Mouse (Mus musculus): ENCODE measurements at regions not wholly inside any gene's neighbourhood (a gene's known extent, or its start where the extent isn't known, plus 50 kb on each side); places are given as distances from the start of the nearest gene placed in this dataset.

- Histone ChIP-seq H3K27me3 (no peaks in the 10 kb centered on the region), H3K9me3 (no peaks in the 10 kb centered on the region), H3K4me3 (no peak overlapping the region), H3K36me3 (no peaks in the 10 kb centered on the region), H3K4me2 (no peak overlapping the region), H3K9ac (no peak overlapping the region), H3K4me1 (replicated peaks) (0 out of 2 replicates have a peak, but pooled peaks cover 3% of the 10 kb centered on the region), H3K27ac (replicated peaks) (no peak overlapping the region)
- no peak for ATAC-seq (ENCODE audit: low read depth)
- 70% methylated on average over 2 of the region's 2 CpGs for WGBS
These were observed 1131.4 kb upstream of the Flrt2 start for GRCm38 (mm10) chr12:94560374-94561194.

GRCm38 (mm10) chr12:94574981-94575380 is 1117.0 kb upstream of the Flrt2 start:
- no peak overlapping the region for H3K27ac ChIP-seq (replicated peaks)
- no peaks in the 10 kb centered on the region for H3K36me3 ChIP-seq
- ATAC-seq (ENCODE audit: low read depth), result no peak
- H3K4me1 ChIP-seq (replicated peaks), result no peaks in the 10 kb centered on the region
- H3K27me3 ChIP-seq, result no peaks in the 10 kb centered on the region
- H3K4me3 ChIP-seq, result no peak overlapping the region
- no peak overlapping the region for H3K9ac ChIP-seq
- WGBS, result 60% methylated on average over 2 of the region's 2 CpGs
- H3K9me3 ChIP-seq, result no peaks in the 10 kb centered on the region
- no peak overlapping the region for H3K4me2 ChIP-seq

- WGBS, result 32% methylated on average over 4 of the region's 4 CpGs
- H3K27me3 ChIP-seq, result no peaks in the 10 kb centered on the region
- no peaks in the 10 kb centered on the region for H3K4me1 ChIP-seq (replicated peaks)
- H3K9me3 ChIP-seq, result no peaks in the 10 kb centered on the region
- H3K9ac ChIP-seq, result no peak overlapping the region
- no peak for ATAC-seq (ENCODE audit: low read depth)
- H3K27ac ChIP-seq (replicated peaks), result no peak overlapping the region
- no peak overlapping the region for H3K4me2 ChIP-seq
- no peaks in the 10 kb centered on the region for H3K36me3 ChIP-seq
- no peak overlapping the region for H3K4me3 ChIP-seq
These were observed 1111.7 kb upstream of the Flrt2 start for GRCm38 (mm10) chr12:94580345-94580744.

- WGBS, result 75% methylated on average over 1 of the region's 1 CpGs
- Histone ChIP-seq H3K4me3 (no peak overlapping the region), H3K36me3 (no peaks in the 10 kb centered on the region), H3K4me2 (no peak overlapping the region), H3K27ac (replicated peaks) (no peak overlapping the region), H3K9ac (no peak overlapping the region), H3K9me3 (no peaks in the 10 kb centered on the region), H3K4me1 (replicated peaks) (no peaks in the 10 kb centered on the region), H3K27me3 (no peaks in the 10 kb centered on the region)
- no peak for ATAC-seq (ENCODE audit: low read depth)
These were observed 1107.7 kb upstream of the Flrt2 start for GRCm38 (mm10) chr12:94584309-94584708.

GRCm38 (mm10) chr12:94587031-94587430 is 1105.0 kb upstream of the Flrt2 start:
- no peak overlapping the region for H3K27ac ChIP-seq (replicated peaks)
- H3K4me3 ChIP-seq, result no peak overlapping the region
- no peaks in the 10 kb centered on the region for H3K27me3 ChIP-seq
- H3K4me2 ChIP-seq, result no peak overlapping the region
- no peaks in the 10 kb centered on the region for H3K4me1 ChIP-seq (replicated peaks)
- ATAC-seq (ENCODE audit: low read depth), result no peak
- WGBS, result 46% methylated on average over 4 of the region's 4 CpGs
- no peaks in the 10 kb centered on the region for H3K36me3 ChIP-seq
- no peaks in the 10 kb centered on the region for H3K9me3 ChIP-seq
- H3K9ac ChIP-seq, result no peak overlapping the region

GRCm38 (mm10) chr12:94588599-94588998 is 1103.4 kb upstream of the Flrt2 start:
- no peaks in the 10 kb centered on the region for H3K36me3 ChIP-seq
- no peak for ATAC-seq (ENCODE audit: low read depth)
- no peaks in the 10 kb centered on the region for H3K4me1 ChIP-seq (replicated peaks)
- no peak overlapping the region for H3K4me2 ChIP-seq
- no peak overlapping the region for H3K9ac ChIP-seq
- H3K9me3 ChIP-seq, result no peaks in the 10 kb centered on the region
- no peak overlapping the region for H3K27ac ChIP-seq (replicated peaks)
- WGBS, result 72% methylated on average over 4 of the region's 4 CpGs
- H3K4me3 ChIP-seq, result no peak overlapping the region
- no peaks in the 10 kb centered on the region for H3K27me3 ChIP-seq

GRCm38 (mm10) chr12:94589033-94589432 is 1103.0 kb upstream of the Flrt2 start:
- H3K36me3 ChIP-seq, result no peaks in the 10 kb centered on the region
- no peaks in the 10 kb centered on the region for H3K27me3 ChIP-seq
- H3K4me3 ChIP-seq, result no peak overlapping the region
- H3K4me1 ChIP-seq (replicated peaks), result no peaks in the 10 kb centered on the region
- WGBS, result 73% methylated on average over 4 of the region's 4 CpGs
- no peak overlapping the region for H3K4me2 ChIP-seq
- no peaks in the 10 kb centered on the region for H3K9me3 ChIP-seq
- no peak overlapping the region for H3K9ac ChIP-seq
- no peak overlapping the region for H3K27ac ChIP-seq (replicated peaks)
- no peak for ATAC-seq (ENCODE audit: low read depth)

GRCm38 (mm10) chr12:94605566-94605965 is 1086.5 kb upstream of the Flrt2 start:
- H3K9me3 ChIP-seq, result no peaks in the 10 kb centered on the region
- no peak overlapping the region for H3K4me3 ChIP-seq
- H3K4me1 ChIP-seq (replicated peaks), result no peaks in the 10 kb centered on the region
- H3K27me3 ChIP-seq, result no peaks in the 10 kb centered on the region
- no peak overlapping the region for H3K4me2 ChIP-seq
- 84% methylated on average over 1 of the region's 1 CpGs for WGBS
- no peak overlapping the region for H3K27ac ChIP-seq (replicated peaks)
- H3K9ac ChIP-seq, result no peak overlapping the region
- H3K36me3 ChIP-seq, result no peaks in the 10 kb centered on the region
- no peak for ATAC-seq (ENCODE audit: low read depth)

GRCm38 (mm10) chr12:94636555-94636954 is 1055.5 kb upstream of the Flrt2 start:
- Histone ChIP-seq H3K9ac (no peak overlapping the region), H3K4me2 (no peak overlapping the region), H3K4me3 (no peak overlapping the region), H3K4me1 (replicated peaks) (no peaks in the 10 kb centered on the region), H3K36me3 (no peaks in the 10 kb centered on the region), H3K27me3 (no peaks in the 10 kb centered on the region), H3K9me3 (no peaks in the 10 kb centered on the region), H3K27ac (replicated peaks) (no peak overlapping the region)
- 16% methylated on average over 1 of the region's 1 CpGs for whole genome bisulfite sequencing
- ATAC-seq (ENCODE audit: low read depth), result no peak

- H3K4me1 ChIP-seq (replicated peaks), result no peaks in the 10 kb centered on the region
- H3K4me3 ChIP-seq, result no peak overlapping the region
- H3K4me2 ChIP-seq, result no peak overlapping the region
- H3K9me3 ChIP-seq, result no peaks in the 10 kb centered on the region
- ATAC-seq (ENCODE audit: low read depth), result no peak
- H3K27ac ChIP-seq (replicated peaks), result no peak overlapping the region
- no peaks in the 10 kb centered on the region for H3K36me3 ChIP-seq
- H3K9ac ChIP-seq, result no peak overlapping the region
- H3K27me3 ChIP-seq, result no peaks in the 10 kb centered on the region
- WGBS, result 79% methylated on average over 4 of the region's 4 CpGs
These were observed 1051.9 kb upstream of the Flrt2 start for GRCm38 (mm10) chr12:94640153-94640552.

- no peaks in the 10 kb centered on the region for H3K9me3 ChIP-seq
- H3K4me2 ChIP-seq, result no peak overlapping the region
- no peaks in the 10 kb centered on the region for H3K4me1 ChIP-seq (replicated peaks)
- ATAC-seq (ENCODE audit: low read depth), result no peak
- no peaks in the 10 kb centered on the region for H3K27me3 ChIP-seq
- 62% methylated on average over 2 of the region's 2 CpGs for WGBS
- H3K27ac ChIP-seq (replicated peaks), result no peak overlapping the region
- H3K4me3 ChIP-seq, result no peak overlapping the region
- no peak overlapping the region for H3K9ac ChIP-seq
- H3K36me3 ChIP-seq, result no peaks in the 10 kb centered on the region
These were observed 1046.7 kb upstream of the Flrt2 start for GRCm38 (mm10) chr12:94645302-94645701.

GRCm38 (mm10) chr12:94670035-94670434 is 1022.0 kb upstream of the Flrt2 start:
- H3K4me1 ChIP-seq (replicated peaks), result no peaks in the 10 kb centered on the region
- no peak for ATAC-seq (ENCODE audit: low read depth)
- no peak overlapping the region for H3K4me2 ChIP-seq
- no peaks in the 10 kb centered on the region for H3K27me3 ChIP-seq
- H3K36me3 ChIP-seq, result no peaks in the 10 kb centered on the region
- H3K4me3 ChIP-seq, result no peak overlapping the region
- no peaks in the 10 kb centered on the region for H3K9me3 ChIP-seq
- H3K27ac ChIP-seq (replicated peaks), result no peak overlapping the region
- 90% methylated on average over 1 of the region's 1 CpGs for WGBS
- H3K9ac ChIP-seq, result no peak overlapping the region

- H3K9me3 ChIP-seq, result no peaks in the 10 kb centered on the region
- no peaks in the 10 kb centered on the region for H3K4me1 ChIP-seq (replicated peaks)
- H3K27ac ChIP-seq (replicated peaks), result no peak overlapping the region
- no peak overlapping the region for H3K4me3 ChIP-seq
- WGBS, result 65% methylated on average over 2 of the region's 2 CpGs
- H3K36me3 ChIP-seq, result no peaks in the 10 kb centered on the region
- H3K27me3 ChIP-seq, result no peaks in the 10 kb centered on the region
- H3K4me2 ChIP-seq, result no peak overlapping the region
- H3K9ac ChIP-seq, result no peak overlapping the region
- no peak for ATAC-seq (ENCODE audit: low read depth)
These were observed 1017.1 kb upstream of the Flrt2 start for GRCm38 (mm10) chr12:94674925-94675324.
